Mouse (Mus musculus): ENCODE data around the gene Slc1a2. TPM values are rescaled to one million over a fixed set of nuclear protein-coding genes. Genes with fewer than 3 reads are reported as not detected.

Gene Slc1a2
- total RNA-seq, 2 experiments from 2014 or later: 0.22 to 0.62 TPM

DNA sequence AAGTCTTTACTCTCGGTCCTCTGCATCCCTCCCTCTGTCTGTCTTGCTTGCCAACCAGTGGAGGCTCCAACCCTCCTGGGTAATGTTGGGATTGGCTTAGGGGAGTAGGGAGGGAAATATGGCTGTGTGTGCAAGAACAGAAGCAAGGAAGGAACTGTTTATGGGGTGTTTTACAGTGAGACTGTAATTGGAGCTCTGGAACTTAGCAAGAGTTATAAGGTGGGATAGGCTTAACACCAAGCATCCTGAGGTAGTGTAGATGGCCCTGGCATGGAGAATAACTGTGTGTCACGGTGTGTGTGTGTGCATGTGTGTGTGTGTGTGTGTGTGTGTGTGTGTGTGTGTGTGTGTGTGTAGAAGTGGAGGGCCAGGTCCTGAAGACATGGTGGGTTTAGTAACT is 55.9 kb downstream of the Slc1a2 start:
- no peak for DNase-seq

DNA sequence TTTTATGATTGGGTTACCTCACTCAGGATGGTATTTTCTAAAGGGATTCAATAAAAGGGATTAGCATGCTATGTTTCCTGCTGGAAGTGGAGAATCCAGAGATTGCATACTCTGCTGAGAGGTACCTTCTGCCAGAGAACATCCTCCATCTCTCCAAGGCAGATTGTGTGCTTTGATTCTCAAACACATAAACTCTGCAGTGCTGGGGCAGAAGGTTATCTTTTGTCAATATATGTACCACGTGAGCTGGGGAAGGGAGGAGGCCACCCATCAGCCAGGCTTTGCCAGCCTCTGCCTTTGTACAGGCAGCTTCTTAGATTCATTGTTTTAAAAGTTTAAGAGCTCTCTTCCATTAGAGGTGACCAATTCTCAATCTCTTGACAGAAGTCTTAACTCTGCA is 57.3 kb downstream of the Slc1a2 start:
- no peak for DNase-seq

DNA sequence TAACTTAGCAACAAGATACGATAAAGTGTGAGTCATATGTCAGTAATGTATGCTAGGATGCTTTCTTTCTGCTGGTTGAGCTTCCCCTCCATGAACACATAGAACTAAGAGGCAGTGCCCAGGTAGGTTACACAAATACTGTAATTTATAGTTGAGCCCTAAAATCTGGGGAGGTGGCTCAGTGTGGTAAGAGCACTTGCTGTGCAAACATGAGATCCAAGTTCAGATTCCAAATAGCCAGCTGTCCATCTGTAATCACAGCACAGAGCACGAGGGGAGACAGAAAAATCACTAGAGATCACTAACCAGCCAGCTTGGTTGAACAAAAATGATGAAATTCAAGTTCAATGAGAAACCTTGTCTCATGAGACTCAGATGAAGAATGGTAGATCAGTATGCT is 63.4 kb downstream of the Slc1a2 start:
- no peak for DNase-seq

DNA sequence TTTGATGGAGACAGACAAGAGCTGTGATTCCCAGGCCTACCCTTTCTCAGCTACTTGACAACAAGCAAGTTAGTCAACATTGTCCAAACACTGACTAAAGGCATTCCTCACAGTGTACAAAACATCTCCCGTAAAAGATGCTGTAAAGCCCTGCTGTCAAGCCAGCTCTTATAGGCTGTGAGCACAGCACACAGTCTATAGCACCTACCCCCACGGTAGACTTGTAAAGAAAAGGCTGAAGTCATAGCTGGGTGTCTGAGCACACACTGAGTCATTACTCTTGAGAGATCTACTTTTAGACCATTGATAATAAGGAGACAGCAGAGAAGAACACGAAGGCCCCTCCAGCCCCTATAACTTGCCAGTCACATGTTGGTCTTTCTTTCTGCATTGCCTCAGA is 66.6 kb downstream of the Slc1a2 start:
- DNase-seq: no peak

DNA sequence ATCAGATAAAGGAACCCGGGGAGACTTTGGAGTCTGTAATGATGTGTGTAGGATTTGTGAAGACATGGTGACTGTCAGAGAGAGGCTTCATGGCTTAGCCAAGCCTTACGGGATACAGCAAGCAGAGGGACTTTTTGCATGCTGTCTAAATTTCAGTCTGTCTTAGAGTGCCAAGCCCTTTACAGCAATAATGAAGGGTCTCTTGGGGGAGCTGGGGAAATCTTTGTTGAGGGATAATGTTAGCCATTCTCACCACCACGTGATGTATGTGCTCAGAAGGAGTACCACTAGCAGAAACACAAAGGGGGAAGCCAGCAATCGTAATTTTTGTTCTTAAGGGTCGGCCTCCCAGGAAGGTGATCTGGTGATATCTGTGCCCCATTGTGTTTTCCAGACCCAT is 71.9 kb downstream of the Slc1a2 start:
- DNase-seq: no peak

DNA sequence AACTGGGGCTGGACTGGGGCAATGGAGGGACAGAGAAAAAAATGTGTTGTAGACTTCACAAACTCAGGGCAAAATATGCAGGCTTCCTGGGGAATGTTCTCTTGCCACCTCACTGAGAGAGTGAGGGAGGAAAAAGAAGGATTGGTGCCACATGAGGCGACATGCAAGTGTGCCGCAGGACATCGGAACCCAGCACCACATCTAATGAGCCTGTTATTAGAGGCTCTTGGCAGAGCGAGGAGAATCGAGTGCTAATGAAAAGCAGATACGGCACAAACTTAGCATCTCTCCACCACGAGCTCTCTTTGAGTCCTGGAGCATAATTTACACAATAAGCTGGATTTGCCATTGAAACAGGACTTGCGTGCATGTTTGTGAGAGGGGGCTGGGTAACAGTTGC is 72.3 kb downstream of the Slc1a2 start:
- DNase-seq: no peak

DNA sequence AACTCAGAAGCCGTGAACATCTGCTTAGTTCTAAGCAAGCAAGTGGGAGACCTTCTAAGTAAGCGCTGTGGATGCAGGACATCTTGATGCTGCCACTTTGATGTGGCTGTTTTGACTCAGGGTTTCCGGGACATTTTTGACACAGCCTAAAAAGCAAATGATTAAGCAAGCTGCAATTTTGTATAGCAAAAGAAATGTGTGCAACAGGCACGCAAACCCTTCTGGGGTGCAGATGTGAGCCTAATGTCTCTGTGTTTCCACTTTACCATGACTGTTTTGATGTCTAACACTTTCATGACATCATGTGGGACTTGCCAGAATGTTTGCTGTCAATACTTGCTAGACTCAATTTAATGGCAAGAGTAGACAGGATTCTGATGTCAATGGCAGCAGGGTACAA is 74.7 kb downstream of the Slc1a2 start:
- DNase-seq: no peak

DNA sequence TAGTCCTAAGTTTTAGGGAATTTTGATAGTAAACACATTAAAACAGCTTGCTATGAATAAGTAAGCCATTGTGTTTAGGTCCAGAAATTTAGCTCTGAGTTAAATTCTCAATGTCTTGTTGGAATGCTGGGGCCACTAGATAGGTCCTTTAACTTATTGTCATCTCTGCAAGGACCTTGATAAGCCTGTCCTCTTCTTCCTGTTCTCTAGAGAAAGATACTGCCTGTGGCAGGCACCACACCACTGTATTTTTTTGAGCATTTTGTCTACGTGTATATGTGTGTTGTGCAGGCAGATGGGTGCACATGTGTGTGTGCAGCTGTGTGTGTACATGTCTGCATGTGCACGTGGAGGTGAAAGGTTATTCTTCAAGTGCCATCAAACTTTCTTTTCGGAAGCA is 75.6 kb downstream of the Slc1a2 start:
- DNase-seq: no peak

DNA sequence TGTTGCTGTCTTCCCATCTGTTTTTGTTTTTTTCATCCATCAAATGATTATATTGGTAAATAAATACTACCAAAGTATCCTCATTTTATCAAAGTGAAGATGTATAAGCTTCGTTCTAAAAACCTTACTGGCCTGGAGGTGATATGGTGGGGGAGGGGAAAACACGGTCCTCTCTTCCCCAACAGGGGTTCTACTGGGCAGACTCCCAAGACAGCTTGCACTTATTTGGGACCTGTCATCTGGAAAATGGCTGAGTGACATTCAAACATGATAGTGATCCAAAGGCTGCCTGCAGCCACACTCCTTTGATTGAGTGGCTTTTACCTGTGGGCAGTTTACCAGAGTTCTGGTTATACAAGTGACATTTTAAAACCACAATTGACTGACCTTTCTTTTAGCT is 76.6 kb downstream of the Slc1a2 start:
- DNase-seq: no peak

DNA sequence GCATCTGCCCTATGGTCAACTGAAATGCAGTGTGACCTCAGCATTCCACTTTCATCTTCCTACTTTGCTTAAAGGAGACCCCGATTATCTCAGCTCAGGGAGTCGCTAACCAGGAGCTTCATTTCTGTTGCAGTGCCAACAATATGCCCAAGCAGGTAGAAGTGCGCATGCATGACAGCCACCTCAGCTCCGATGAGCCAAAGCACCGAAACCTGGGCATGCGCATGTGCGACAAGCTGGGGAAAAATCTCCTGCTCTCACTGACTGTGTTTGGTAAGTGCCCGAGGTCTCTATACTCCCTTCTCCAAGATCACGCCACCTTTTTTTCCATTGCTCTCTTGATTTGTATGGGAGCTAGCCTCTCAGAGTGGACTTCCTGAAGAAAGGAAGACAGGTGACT is 77.4 kb downstream of the Slc1a2 start:
- DNase-seq: no peak

DNA sequence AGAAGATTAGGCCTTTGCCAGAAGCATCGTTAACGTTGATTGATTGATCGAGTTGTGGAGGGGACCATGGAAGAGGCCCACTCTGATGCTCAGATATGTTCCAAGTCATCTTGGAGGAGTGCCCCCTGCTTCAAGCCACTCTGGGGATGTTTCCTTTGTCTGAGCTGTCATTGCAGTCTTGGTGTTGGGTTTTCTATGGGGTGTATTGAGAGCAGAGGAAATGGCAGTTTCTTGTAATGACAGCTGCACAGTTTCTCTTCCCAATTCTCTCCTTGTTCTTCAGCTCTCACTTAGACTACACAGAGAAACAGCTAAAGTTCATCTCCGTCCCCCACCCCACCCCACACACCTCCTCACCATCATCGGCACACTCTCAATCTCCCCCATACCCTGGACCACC is 78.0 kb downstream of the Slc1a2 start:
- DNase-seq: no peak

DNA sequence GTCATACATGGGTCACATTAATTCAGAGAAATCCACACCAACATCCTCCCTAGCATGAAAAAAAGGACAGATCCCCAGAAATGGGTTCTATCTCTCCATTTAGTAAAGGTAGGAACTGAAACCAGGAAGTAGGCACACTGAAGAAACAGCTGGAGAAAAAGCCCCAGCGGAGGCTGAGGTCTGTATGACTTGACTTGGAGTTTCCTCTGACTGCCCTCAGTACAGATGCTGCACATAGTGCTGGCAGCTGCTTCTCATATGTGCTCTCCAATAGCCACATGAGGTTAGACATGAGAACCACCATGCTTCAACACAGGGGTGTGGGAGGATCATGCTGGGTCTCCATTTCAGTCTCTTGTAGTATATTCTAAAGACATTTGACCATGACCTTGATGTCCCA is 80.4 kb downstream of the Slc1a2 start:
- DNase-seq: no peak

DNA sequence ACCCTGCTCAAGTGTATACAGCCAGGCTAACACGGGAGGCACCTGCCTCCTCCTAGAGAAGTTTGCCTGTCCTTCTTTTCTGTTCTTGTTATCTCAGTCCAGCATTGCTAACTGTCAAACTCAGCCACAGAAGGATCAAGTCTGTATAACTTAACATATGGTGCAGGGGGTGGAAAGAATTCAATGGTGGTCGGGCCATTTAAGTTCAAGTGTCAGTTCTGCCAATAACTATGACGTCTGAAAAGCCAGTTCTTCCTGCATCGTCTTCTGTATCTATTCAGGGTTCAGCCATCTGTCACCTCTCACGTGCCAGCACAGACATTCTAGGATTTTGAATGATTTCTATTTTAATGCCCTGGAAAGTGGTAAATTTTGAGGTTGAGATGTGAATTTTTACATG is 84.2 kb downstream of the Slc1a2 start:
- DNase-seq: no peak

DNA sequence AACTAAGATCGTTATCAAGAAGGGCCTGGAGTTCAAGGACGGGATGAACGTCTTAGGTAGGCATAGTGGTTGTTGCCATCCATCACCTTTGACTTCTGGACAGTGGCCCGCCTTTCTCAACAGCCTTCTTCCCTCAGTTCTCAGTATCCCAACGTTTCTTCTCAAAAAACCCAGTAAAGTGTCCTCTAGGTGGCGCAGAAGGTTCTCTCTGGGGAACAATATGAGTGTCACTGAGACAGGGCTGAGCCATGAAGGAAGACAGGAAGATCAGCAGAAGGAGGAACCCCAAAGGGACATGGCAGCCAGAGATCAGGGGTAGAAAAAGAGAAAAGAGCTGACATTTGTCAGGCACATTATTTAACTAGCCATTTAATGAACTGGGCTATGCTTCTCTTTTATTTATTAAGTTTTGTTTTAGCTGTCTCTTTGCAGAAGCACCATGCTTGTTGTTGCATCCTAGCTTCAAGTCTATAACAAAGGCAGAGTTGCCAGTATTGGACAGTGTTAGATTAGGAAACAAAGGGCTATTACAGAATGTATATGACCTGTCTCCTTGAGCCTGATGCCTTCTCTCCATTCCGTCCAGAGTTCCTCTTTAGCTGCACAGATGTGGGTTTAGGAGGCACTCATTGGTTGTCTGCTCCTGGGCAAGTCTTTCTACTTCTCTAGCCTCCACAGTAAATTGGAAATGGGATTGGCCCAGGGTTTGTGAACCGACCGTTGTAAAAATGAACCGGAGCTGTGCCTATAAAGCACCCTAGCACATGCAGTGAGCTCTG is 85.6 kb downstream of the Slc1a2 start:
- peak; percentile 59 to 78 for DNase-seq

DNA sequence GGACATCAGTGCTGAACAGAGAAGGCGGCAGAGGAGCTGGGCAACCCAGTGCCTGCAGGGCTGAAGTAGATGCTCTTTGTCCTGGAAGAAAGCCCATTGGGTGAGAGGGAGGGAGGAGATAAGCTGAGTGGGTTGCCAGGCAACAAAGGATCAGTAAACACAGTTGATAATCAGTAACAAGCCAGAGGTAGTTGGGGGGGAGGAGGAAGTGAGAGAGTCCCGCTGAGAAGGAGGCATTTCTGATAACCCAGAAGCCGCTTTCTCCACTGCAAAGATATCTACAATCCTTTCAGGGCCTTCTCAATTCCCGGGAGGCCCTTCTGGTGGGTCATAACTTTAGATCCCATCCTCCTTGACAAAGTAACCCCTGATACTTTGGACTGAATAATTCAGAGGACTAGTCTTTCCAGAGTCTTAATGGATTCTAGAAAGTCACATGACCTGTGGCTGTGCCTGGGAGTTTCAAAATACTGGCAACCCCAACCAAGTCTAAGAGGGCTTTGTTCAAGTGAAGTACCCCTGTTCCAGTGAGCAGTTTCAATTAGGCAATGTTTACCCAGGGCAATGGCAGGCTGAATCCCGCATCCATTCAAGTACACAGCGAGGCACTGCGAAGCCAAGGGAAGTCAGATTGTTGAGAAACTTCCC is 86.9 kb downstream of the Slc1a2 start:
- DNase-seq: peak; percentile 79 to 90

DNA sequence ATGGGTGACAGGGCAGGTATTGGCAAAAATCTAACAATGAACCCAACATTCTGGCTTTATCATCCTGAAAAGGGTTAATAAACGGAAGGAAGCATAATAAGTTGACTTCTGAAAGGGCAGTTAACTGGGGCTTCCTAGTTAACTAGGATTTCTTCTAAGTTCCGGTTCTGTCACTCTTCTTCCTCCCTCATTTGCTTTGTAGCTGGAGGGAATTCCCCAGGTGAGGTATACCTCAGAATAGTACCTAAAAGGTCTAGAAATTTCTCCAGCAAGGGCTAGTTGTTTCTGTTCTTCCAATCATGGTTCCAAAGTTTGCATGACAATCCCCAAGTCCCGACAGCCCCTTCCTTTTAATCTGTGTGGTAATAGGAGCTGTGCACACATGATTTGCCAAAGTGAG is 89.3 kb downstream of the Slc1a2 start:
- no peak for DNase-seq

DNA sequence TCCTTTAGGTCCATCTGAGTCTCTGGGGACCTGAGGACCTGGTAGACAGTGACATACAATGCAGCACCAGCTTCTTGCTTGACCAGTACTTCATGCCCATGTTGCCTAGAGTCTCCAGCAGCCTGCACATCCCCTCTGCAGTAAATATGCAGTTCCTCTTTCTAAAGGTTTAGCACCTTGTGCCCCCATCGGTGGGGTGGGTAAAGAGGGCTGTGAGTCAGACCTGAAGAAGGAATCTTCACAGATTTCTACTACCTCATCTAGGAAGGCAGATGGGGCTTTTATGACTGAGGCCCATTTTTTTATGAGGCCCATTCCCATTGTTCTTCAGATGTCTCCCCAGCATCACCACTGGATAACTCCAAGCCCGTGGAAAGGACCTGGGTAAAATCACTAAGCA is 91.5 kb downstream of the Slc1a2 start:
- no peak for DNase-seq

DNA sequence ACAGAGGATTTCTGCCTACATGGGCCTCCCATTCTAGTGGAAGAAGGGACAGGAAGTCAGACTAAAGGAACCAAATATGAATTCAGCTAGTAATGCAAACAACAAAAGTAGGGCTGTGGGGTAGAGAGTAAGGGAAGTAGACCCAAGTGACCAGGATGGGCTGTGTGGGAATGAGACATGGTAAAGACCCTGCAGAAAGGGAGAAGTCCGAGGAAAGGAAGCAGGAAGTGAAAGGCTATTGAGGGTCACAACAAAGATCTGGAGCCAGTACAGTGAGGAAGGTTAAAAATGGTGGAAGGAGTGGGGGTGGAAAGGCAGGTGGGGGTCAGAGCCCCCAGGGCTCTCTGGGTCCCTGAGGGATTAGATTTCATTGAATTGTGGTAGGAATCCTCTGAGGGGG is 93.4 kb downstream of the Slc1a2 start:
- DNase-seq: no peak

DNA sequence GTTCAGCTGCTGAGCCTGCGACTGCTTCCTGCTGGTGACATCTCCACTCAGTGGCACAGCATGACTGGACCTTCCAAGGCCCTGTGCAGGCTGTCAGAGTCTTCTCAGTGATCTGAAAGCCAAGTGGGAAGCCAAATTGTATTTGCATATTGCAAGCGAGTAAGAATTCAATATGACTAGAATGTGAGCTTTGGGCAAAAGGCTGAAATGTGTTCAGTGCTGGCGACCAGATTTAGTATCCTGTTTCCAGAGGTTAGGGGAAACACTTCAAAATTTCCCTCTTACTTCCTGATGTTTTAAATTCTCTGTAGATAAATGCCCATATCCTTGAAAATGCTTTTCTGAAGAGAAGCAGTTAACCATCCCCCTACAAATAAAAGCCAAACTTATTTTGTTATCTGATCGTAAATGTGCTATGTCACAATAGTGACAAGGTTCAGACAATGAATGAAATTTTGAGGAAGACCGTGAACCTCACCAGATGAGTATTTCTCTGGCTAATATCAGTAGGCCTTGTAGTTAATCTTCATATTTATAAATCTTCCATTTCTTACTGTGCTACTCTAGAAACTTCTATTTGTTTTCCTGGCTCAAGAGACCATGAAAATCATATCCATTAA is 98.9 kb downstream of the Slc1a2 start:
- no peak for DNase-seq

DNA sequence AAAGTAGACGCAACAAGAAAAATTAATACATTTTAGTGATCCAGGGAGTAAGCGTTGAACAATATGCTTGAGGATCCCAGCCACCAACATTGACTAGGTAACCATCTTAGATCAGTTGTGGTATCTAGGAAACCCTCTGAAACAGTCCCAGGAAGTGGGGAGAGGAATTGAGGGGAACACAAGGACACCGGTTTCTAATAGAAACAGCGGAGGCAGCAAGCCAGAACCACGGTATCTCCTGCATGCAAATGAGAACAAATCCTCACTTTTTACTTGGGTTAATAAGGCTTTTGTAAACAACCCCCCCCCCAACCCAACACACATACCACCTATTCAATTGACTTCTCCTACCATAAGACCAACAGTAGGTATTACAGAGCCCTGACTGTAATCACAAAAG is 101.0 kb downstream of the Slc1a2 start:
- no peak for DNase-seq

DNA sequence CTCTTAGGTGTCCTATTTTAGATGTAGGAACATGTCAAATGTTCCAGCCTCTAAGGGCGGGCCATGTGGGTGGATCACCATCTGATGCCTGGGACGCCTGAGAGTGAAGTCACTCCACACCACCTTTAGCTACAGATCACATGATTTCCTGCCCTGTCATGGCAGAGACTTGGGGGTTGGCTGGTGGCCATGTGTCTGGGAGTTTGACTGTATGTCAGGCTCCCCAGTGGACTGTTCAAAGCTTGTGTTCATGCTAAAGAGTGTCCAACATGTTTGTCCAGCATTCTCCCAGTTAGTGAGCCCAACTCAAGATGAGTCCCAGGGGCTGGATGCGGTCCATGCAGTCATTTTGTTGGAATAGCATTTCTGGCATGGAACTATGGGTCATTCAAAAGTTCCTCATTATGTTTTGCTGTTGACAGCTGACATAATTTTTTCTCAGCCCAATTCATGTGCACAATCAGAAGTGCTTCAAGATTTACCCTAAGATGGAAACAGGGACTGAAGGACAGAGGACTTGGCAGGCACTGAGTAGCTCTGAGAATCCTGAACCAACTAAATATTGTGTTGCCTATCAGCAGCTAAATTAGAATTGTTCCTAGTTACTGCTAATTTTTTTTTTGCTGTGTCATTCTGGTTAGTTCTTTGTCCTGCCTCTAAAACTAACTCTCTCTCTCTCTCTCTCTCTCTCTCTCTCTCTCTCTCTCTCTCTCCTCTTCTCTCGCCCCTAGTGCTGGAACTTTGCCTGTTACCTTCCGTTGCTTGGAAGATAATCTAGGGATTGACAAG is 102.0 kb downstream of the Slc1a2 start:
- DNase-seq: peak; percentile 33 to 38

DNA sequence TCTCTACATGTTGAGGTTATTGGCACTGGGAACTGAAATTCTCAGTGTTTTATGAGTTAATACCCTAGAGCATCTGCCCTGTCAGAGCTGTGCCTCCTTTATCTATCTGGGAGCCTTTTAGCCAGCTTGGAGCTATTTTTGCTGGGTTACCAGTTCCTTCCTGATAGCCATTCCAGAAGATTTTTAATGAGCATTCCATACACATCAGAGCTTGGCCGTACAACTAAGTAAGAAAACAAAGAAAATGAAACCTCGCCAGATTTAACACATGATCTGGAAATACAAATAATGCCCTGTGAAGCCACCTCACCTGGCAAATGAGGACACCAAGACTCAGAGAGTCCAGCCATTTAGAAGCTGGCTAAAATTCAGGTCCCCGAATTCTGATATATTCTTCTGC is 104.7 kb downstream of the Slc1a2 start:
- DNase-seq: peak in 1 of 2 experiments; percentile 22

DNA sequence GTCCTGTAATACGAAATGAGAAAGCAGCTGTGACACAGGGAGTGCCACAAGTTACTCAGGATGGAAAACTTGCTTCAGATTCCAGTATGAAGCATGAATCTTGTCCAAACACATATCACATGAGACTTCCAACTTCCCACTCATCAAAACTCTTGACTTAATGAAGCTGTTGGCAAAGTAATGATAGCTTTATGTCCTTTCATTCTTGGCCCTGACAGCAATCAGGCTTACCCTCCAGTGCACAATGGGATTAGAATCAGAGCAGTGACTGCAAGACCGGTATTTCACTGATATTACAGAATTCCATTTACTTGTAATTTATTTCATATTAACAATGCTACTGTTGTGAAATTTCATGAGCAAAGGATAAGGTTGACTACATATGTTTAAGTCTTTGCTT is 105.5 kb downstream of the Slc1a2 start:
- no peak for DNase-seq

All from heart, adult 18-20 months (tissue).